Comparison of ENCODE assay signal across 8 mouse cellular contexts in the genomic region with DNA sequence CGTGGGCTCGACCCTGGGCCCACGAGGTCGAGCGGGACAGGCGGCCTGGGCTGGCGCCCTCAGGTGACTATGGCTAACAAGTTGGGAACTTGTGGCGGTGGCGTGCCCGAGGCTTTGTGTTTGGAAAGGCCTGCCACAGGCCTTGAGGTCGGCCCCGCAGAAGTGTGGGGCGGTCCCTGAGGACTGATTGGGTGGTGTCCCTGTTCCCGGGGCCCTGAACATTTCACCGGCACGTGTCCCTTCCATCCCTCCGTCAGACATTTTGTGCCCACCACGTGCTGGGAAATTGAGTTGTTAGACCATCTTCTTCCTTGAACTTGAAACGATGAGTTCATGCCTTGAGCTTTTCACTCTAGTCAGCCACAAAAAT. TPM values are rescaled to one million over a fixed set of nuclear protein-coding genes. Genes with fewer than 3 reads are reported as not detected.
DNase-seq lines count a peak whose midpoint lies in the region; ATAC-seq and TF ChIP-seq lines count a peak whose summit lies in the region.

No protein-coding gene starts in this region.

- H3K4me3 ChIP-seq in forebrain, embryonic 12.5 days (replicated peaks): peak overlapping the region; percentile 90
- H3K4me3 ChIP-seq in layer of hippocampus, adult 2 months: peak overlapping the region; percentile 87
- peak overlapping the region; percentile 93 for H3K4me3 ChIP-seq in lung, embryonic 16.5 days (ENCODE audit: low read length)

- peaks cover 34% of the 10 kb centered on the region for H3K4me1 ChIP-seq in forebrain, embryonic 12.5 days
- peaks cover 35% of the 10 kb centered on the region for H3K4me1 ChIP-seq in lung, embryonic 16.5 days (replicated peaks; ENCODE audit: control insufficient read depth, insufficient read depth, low read length)

- ATAC-seq in forebrain, embryonic 12.5 days (ENCODE audit: low FRiP score): peak; percentile 18
- ATAC-seq in lung, embryonic 16.5 days (ENCODE audit: low read depth): peak; percentile 34

- peak overlapping the region; percentile 87 for H3K4me2 ChIP-seq in forebrain, embryonic 12.5 days
- peak overlapping the region; percentile 91 for H3K4me2 ChIP-seq in lung, embryonic 16.5 days (ENCODE audit: low read depth, low read length)

- H3K9ac ChIP-seq in forebrain, embryonic 12.5 days: peak overlapping the region; percentile 99
- peak overlapping the region; percentile 99 for H3K9ac ChIP-seq in lung, embryonic 16.5 days (ENCODE audit: low read length)

- H3K36me3 ChIP-seq in forebrain, embryonic 12.5 days (replicated peaks): no peaks in the 10 kb centered on the region
- no peaks in the 10 kb centered on the region; the same call in 1 of the 2 replicates for H3K36me3 ChIP-seq in lung, embryonic 16.5 days (ENCODE audit: control insufficient read depth, insufficient read depth, low read length)

- no peaks in the 10 kb centered on the region for H3K9me3 ChIP-seq in forebrain, embryonic 12.5 days
- no peaks in the 10 kb centered on the region for H3K9me3 ChIP-seq in lung, embryonic 16.5 days (ENCODE audit: control insufficient read depth, low read length)

- under 1% methylated on average over 19 of the region's 19 CpGs for WGBS in forebrain, embryonic 12.5 days
- under 1% methylated on average over 19 of the region's 19 CpGs for WGBS in lung, embryonic 16.5 days

- H3K27me3 ChIP-seq in forebrain, embryonic 12.5 days: 0 out of 2 replicates have a peak, but pooled peaks cover 4% of the 10 kb centered on the region
- H3K27me3 ChIP-seq in lung, embryonic 16.5 days (ENCODE audit: control insufficient read depth, insufficient read depth, low read depth, low read length): no peaks in the 10 kb centered on the region

- peak; percentile 41 to 56 for DNase-seq in CD8-positive naive resting alpha-beta T cell, adult 2 months (ENCODE audit: low read depth in 2 of 2, low spot score in 2 of 2)
- peak; percentile 22 to 36 for DNase-seq in adrenal gland, postnatal 4 days (ENCODE audit: low spot score in 2 of 2)
- peak; percentile 63 for DNase-seq in heart, postnatal 4 days
- peak in 1 of 2 experiments; percentile 42 for DNase-seq in layer of hippocampus, adult 2 months (ENCODE audit: low spot score in 2 of 2)
- peak; percentile 65 for DNase-seq in ovary, postnatal 36 days (ENCODE audit: low spot score)
- DNase-seq in thymus, postnatal 25 days: peak; percentile 65

- no peak for TF ChIP-seq CTCF in layer of hippocampus, adult 2 months (conservative IDR thresholded peaks at IDR 0.05)

- H3K27ac ChIP-seq in forebrain, embryonic 12.5 days: peak overlapping the region; percentile 99
- peak overlapping the region; percentile 97 for H3K27ac ChIP-seq in layer of hippocampus, adult 2 months
- peak overlapping the region; percentile 99 for H3K27ac ChIP-seq in lung, embryonic 16.5 days (ENCODE audit: low read length)

RNA-seq across cellular contexts. Expression of a gene that starts 1.8 kb away (rescaled TPM):
- 100 to 1,000 TPM; 185 to 204 TPM for total RNA-seq in adrenal gland, postnatal 4 days (2021)
- 301 and 311 TPM in 2 replicates for polyA plus RNA-seq in forebrain, embryonic 12.5 days (2016; fragmentation: Nextera tagmentation; extraction: Ambion mirVana)
- total RNA-seq in heart, postnatal 4 days (2021): 100 to 1,000 TPM; 121 to 122 TPM
- total RNA-seq in layer of hippocampus, adult 2 months (2021): 10 to 100 TPM; 54.4 to 56.5 TPM
- 213 and 244 TPM in 2 replicates for polyA plus RNA-seq in lung, embryonic 16.5 days (2015; fragmentation: Nextera tagmentation; extraction: Ambion mirVana)

RNA-seq across cellular contexts. Expression of a gene that starts 36.6 kb away (rescaled TPM):
- total RNA-seq in adrenal gland, postnatal 4 days (2021): 10 to 100 TPM; 51.0 to 51.3 TPM
- 63.5 and 75.8 TPM in 2 replicates for polyA plus RNA-seq in forebrain, embryonic 12.5 days (2016; fragmentation: Nextera tagmentation; extraction: Ambion mirVana)
- total RNA-seq in heart, postnatal 4 days (2021): 10 to 100 TPM; 42.4 to 45.0 TPM
- 10 to 100 TPM; 17.5 to 20.1 TPM for total RNA-seq in layer of hippocampus, adult 2 months (2021)
- polyA plus RNA-seq in lung, embryonic 16.5 days (2015; fragmentation: Nextera tagmentation; extraction: Ambion mirVana): 75.8 and 77.0 TPM in 2 replicates

RNA-seq across cellular contexts. Expression of a gene that starts 39.2 kb away (rescaled TPM):
- total RNA-seq in adrenal gland, postnatal 4 days (2021): 10 to 100 TPM in 1 of 2 experiments, 1 to 10 TPM in 1; 7.3 to 17.9 TPM
- polyA plus RNA-seq in forebrain, embryonic 12.5 days (2016; fragmentation: Nextera tagmentation; extraction: Ambion mirVana): 2.0 and 2.8 TPM in 2 replicates
- total RNA-seq in heart, postnatal 4 days (2021): under 1 TPM in 1 of 2 experiments, not detected in 1; 0.36 TPM
- total RNA-seq in layer of hippocampus, adult 2 months (2021): not detected
- polyA plus RNA-seq in lung, embryonic 16.5 days (2015; fragmentation: Nextera tagmentation; extraction: Ambion mirVana): 1.1 and 4.3 TPM in 2 replicates

Comparison
In these comparisons a context has a peak if more than half of its experiments do, and no peak if none do; other contexts are left out.
1. RNA of a gene that starts 39.2 kb away (total RNA-seq): 7.3 to 17.9 TPM in adrenal gland, postnatal 4 days; 0.36 TPM in heart, postnatal 4 days and not detected in layer of hippocampus, adult 2 months; every median in the first group is over 4 times any median in the second.
2. Peak in every context shown above with its lines, with median percentiles within 50 percentile points of each other: H3K27ac ChIP-seq and H3K4me3 ChIP-seq.